Mouse (Mus musculus) neural tube, embryonic 11.5 days (tissue): ENCODE data around the gene Foxo3. TPM values are rescaled to one million over a fixed set of nuclear protein-coding genes. Genes with fewer than 3 reads are reported as not detected.

ENCODE experiments used
- ATAC-seq: fragments of 200-750 bp; cut with Nextera tagmentation; 2 replicates; pipeline ENCODE4 v1.8.0; 2017; ENCODE audit warnings: moderate number of reproducible peaks, mild to moderate bottlenecking, moderate TSS enrichment, moderate library complexity; ENCODE audit not compliant: insufficient read depth, low FRiP score, low TSS enrichment
- DNase-seq: peaks from one replicate; pipeline ENCODE4 v3.0.0-alpha.2; 2015; ENCODE audit warnings: low spot score
- H3K27ac ChIP-seq: fragments of 300-500 bp; sonication (generic); 2 replicates; pipeline ENCODE4 v1.5.1; 2014; ENCODE audit warnings: low read depth, mild to moderate bottlenecking, low read length
- H3K27me3 ChIP-seq: fragments of 300-500 bp; sonication (generic); 2 replicates; pipeline ENCODE4 v1.6.1; 2014; ENCODE audit warnings: mild to moderate bottlenecking, low read length, mixed read lengths; ENCODE audit not compliant: control insufficient read depth, insufficient read depth
- H3K36me3 ChIP-seq: fragments of 300-500 bp; sonication (generic); 2 replicates; pipeline ENCODE4 v1.6.1; 2014; ENCODE audit warnings: mild to moderate bottlenecking, low read length, moderate library complexity, mixed read lengths; ENCODE audit not compliant: control insufficient read depth, insufficient read depth
- H3K4me1 ChIP-seq: fragments of 300-500 bp; sonication (generic); 2 replicates; pipeline ENCODE4 v1.6.1; 2014; ENCODE audit warnings: low read length, mixed read lengths; ENCODE audit not compliant: control insufficient read depth, insufficient read depth
- H3K4me2 ChIP-seq: fragments of 300-500 bp; sonication (generic); 2 replicates; pipeline ENCODE4 v1.6.1; 2014; ENCODE audit warnings: low read depth, mild to moderate bottlenecking, moderate library complexity
- H3K4me3 ChIP-seq: fragments of 300-500 bp; sonication (generic); 2 replicates; pipeline ENCODE4 v1.5.1; 2014; ENCODE audit warnings: low read depth, low read length
- H3K9ac ChIP-seq: fragments of 300-500 bp; sonication (generic); 2 replicates; pipeline ENCODE4 v1.6.1; 2014; ENCODE audit warnings: mild to moderate bottlenecking, low read length
- H3K9me3 ChIP-seq: fragments of 300-500 bp; sonication (generic); 2 replicates; pipeline ENCODE4 v1.6.1; 2016; ENCODE audit warnings: low read length; ENCODE audit not compliant: control insufficient read depth
- WGBS: fragments of 180-500 bp; shearing (Covaris S2); extraction: QIAGEN DNeasy Blood & Tissue Kit; methylation state at CpG from one replicate; pipeline ENCODE4 v1.1.7; 2014; 5-methylcytosine and 5-hydroxymethylcytosine counted together
- polyA plus RNA-seq: library from polyadenylated mRNA; unstranded; fragments of >200 nt; fragmentation: Nextera tagmentation; extraction: Ambion mirVana; gene quantifications from 2 replicates; pipeline ENCODE4 v1.2.1, GENCODE M21; 2014

Foxo3 gene
- polyA plus RNA-seq, result 3.9 and 4.9 TPM in 2 replicates

- Histone ChIP-seq H3K27ac (peak within 1 kb of the TSS; percentile 94), H3K27me3 (0 out of 2 replicates have a peak, but pooled peaks cover 3% of the 10 kb centered on the region), H3K4me3 (peak within 1 kb of the TSS; percentile 66), H3K36me3 (no peaks in the 10 kb centered on the region), H3K4me1 (peaks cover 18% of the 10 kb centered on the region), H3K9ac (peak within 1 kb of the TSS; percentile 71), H3K9me3 (no peaks in the 10 kb centered on the region), H3K4me2 (peak within 1 kb of the TSS; percentile 99)
- ATAC-seq, result peak; percentile 61
- DNase-seq, result peak; percentile 92
- under 1% methylated on average over 61 of the region's 88 CpGs for WGBS
Measured at GRCm38 (mm10) chr10:42276507-42277345, at the start of gene Foxo3. Gene Foxo3 (minus strand): TSS chr10:42276755.

- H3K27me3 ChIP-seq, result no peaks in the 10 kb centered on the region
- H3K4me2 ChIP-seq, result no peak overlapping the region
- H3K4me1 ChIP-seq, result no peaks in the 10 kb centered on the region
- no peak overlapping the region for H3K4me3 ChIP-seq
- H3K27ac ChIP-seq, result no peak overlapping the region
- no peak for ATAC-seq
- H3K9me3 ChIP-seq, result no peaks in the 10 kb centered on the region
- H3K36me3 ChIP-seq, result no peaks in the 10 kb centered on the region
- WGBS, result 90% methylated on average over 10 of the region's 10 CpGs
- DNase-seq, result no peak
- no peak overlapping the region for H3K9ac ChIP-seq
Measured at GRCm38 (mm10) chr10:42325305-42325704, 48.8 kb upstream of the Foxo3 start.

DNA sequence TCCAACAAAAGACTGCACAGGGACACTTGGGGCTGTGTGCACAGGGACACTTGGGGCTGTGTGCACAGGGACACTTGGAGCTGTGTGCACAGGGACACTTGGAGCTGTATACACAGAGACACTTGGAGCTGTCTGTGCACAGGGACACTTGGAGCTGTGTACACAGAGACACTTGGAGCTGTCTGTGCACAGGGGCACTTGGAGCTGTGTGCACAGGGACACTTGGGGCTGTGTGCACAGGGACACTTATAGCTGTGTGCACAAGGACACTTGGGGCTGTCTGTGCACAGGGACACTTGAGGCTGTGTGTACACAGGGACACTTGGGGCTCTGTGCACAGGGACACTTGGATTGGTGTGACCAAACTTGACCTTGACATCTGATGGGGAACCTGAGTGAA lies 47.4 kb upstream of the Foxo3 start:
- Histone ChIP-seq H3K9me3 (no peaks in the 10 kb centered on the region), H3K4me2 (no peak overlapping the region), H3K27ac (no peak overlapping the region), H3K27me3 (no peaks in the 10 kb centered on the region), H3K36me3 (no peaks in the 10 kb centered on the region), H3K4me3 (no peak overlapping the region), H3K4me1 (no peaks in the 10 kb centered on the region), H3K9ac (no peak overlapping the region)
- ATAC-seq, result no peak
- DNase-seq, result no peak

DNA sequence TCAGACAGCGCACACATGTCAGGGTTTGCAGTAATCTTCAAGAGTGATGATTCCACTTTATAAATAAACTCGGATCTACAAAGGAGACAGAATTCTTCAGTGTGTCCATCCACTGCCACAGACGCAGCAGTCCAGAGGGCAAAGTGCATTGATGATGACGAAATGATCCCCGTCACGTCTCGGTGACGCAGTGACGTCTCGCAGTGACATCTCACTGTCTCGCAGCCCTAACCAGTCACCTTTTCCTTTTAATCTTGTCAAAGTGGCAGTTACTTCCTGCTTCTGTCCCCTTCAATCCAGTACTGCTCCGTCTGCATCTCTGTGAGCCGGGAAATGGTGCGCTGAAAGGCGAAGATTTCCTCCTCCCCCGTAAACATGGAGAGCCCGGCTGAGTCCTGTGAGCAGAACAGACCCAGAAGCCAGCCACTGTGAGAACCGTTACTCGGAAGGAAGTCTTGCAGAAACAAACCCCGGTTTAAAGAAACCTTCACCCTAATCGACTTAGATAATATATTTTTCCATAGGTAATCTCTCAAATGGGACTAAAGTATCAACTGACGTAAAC lies 36.7 kb upstream of the Foxo3 start:
- no peak overlapping the region for H3K4me3 ChIP-seq
- ATAC-seq (no peak), DNase-seq (no peak)
- no peaks in the 10 kb centered on the region for H3K9me3 ChIP-seq
- H3K36me3 ChIP-seq, result no peaks in the 10 kb centered on the region
- no peaks in the 10 kb centered on the region for H3K4me1 ChIP-seq
- no peaks in the 10 kb centered on the region for H3K27me3 ChIP-seq
- 86% methylated on average over 22 of the region's 22 CpGs for WGBS
- H3K9ac ChIP-seq, result no peak overlapping the region
- no peak overlapping the region for H3K4me2 ChIP-seq
- no peak overlapping the region for H3K27ac ChIP-seq

- no peak overlapping the region for H3K4me2 ChIP-seq
- no peak overlapping the region for H3K4me3 ChIP-seq
- H3K9ac ChIP-seq, result no peak overlapping the region
- no peaks in the 10 kb centered on the region for H3K9me3 ChIP-seq
- H3K27ac ChIP-seq, result no peak overlapping the region
- DNase-seq (no peak), ATAC-seq (no peak)
- H3K36me3 ChIP-seq, result no peaks in the 10 kb centered on the region
- no peaks in the 10 kb centered on the region for H3K4me1 ChIP-seq
- H3K27me3 ChIP-seq, result no peaks in the 10 kb centered on the region
- whole genome bisulfite sequencing, result 63% methylated on average over 1 of the region's 1 CpGs
Measured at GRCm38 (mm10) chr10:42312557-42312956, 36.0 kb upstream of the Foxo3 start.

- ATAC-seq (no peak), DNase-seq (no peak)
- Histone ChIP-seq H3K9ac (no peak overlapping the region), H3K4me1 (no peaks in the 10 kb centered on the region), H3K4me2 (peak overlapping the region; percentile 31), H3K36me3 (no peaks in the 10 kb centered on the region), H3K27me3 (no peaks in the 10 kb centered on the region), H3K4me3 (no peak overlapping the region; the same call in 1 of the 2 replicates), H3K9me3 (no peaks in the 10 kb centered on the region), H3K27ac (no peak overlapping the region)
- WGBS, result 29% methylated on average over 8 of the region's 8 CpGs
Measured at GRCm38 (mm10) chr10:42308687-42308987, 32.1 kb upstream of the Foxo3 start.

DNA sequence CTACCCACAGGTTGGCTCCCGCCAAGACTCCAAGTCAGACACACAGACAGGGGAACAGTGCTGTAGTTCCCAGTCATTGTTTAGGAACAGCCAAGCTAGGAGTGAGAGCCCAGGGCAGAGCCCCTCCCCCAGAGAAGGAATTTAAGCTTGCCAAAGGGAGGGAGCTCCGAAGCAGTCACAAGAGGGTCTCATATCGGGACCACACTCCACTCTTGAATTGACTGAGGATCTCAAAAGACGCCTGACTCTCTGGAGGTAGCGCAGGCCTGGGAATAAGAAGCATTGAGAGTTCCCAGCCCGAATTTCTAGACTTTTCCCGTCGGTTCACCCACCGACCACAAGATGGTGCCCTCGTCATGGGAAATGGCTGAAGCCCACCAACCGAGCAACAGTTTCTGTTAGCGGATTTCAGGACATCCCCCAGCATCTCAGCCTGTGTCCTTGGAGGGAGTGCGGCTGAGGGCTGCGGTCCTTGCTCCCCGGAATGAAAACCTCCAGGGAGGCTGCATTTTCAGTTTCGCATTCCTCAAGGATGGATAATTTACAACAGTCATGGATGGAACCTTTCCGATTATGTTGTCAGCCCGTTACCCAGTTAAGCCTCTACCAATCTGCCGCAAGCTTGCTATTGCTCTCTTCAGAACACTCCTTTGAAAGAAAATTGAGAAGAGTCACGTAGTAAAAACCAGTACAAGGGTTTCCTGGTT lies 31.6 kb upstream of the Foxo3 start:
- DNase-seq (peak; percentile 88), ATAC-seq (0 out of 2 replicates have a peak, but pooled peaks have one; percentile 63)
- H3K9ac ChIP-seq, result no peak overlapping the region
- H3K27me3 ChIP-seq, result no peaks in the 10 kb centered on the region
- WGBS, result 9% methylated on average over 20 of the region's 20 CpGs
- H3K4me1 ChIP-seq, result no peaks in the 10 kb centered on the region
- H3K9me3 ChIP-seq, result no peaks in the 10 kb centered on the region
- H3K27ac ChIP-seq, result no peak overlapping the region
- H3K4me2 ChIP-seq, result peak overlapping the region; percentile 31
- H3K36me3 ChIP-seq, result no peaks in the 10 kb centered on the region
- H3K4me3 ChIP-seq, result no peak overlapping the region; the same call in 1 of the 2 replicates

- H3K9ac ChIP-seq, result no peak overlapping the region
- H3K27me3 ChIP-seq, result no peaks in the 10 kb centered on the region
- no peak overlapping the region for H3K27ac ChIP-seq
- H3K9me3 ChIP-seq, result no peaks in the 10 kb centered on the region
- 90% methylated on average over 8 of the region's 8 CpGs for WGBS
- H3K36me3 ChIP-seq, result no peaks in the 10 kb centered on the region
- DNase-seq (no peak), ATAC-seq (no peak)
- H3K4me3 ChIP-seq, result no peak overlapping the region
- H3K4me2 ChIP-seq, result no peak overlapping the region
- no peaks in the 10 kb centered on the region for H3K4me1 ChIP-seq
Measured at GRCm38 (mm10) chr10:42306422-42306821, 29.9 kb upstream of the Foxo3 start.
